19 mouse cellular contexts compared by ENCODE assay signal in the genomic region with DNA sequence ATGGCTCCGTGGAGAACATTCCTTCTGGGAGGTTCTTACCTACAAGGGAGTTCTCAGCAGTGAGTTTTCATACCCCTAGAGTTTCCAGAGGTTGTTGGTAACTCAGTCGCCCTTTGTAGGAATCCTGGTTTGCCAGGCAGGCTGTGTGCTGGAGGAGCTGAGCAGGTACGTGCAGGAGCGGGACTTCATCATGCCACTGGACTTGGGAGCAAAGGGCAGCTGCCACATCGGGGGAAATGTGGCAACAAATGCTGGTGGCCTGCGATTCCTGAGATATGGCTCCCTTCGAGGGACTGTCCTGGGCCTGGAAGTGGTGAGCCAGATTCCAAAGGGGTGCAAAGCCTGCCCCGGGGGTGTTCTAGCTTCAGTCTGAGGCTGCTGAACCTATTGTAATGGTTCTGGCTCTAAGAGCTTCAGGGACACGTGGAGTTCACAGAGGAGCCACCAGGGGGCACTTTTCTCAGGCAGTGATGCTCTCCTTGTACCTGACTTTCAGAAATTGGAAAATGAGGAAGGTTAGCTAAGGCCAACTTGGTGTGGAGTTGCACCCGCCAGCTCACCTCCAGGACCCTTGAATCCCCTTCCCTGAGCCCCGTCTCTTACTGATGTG. TPM values are rescaled to one million over a fixed set of nuclear protein-coding genes. Genes with fewer than 3 reads are reported as not detected.
DNase-seq lines count a peak whose midpoint lies in the region; ATAC-seq lines count a peak whose summit lies in the region.
"Not testable (repeated sequence)": the region's sequence is repeated elsewhere in the genome, so short reads cannot be mapped to it uniquely, and the experiment has no call there.
"Had no signal": no experiment of that assay in that cellular context is flagged by ENCODE, and none has a peak within 500 bp of the region (broad histone marks: within the 10 kb centered on the region; RNA-seq: fewer than 3 reads in every experiment).

No protein-coding gene starts in this region.

- not testable (repeated sequence) for H3K4me3 ChIP-seq in forebrain, embryonic 13.5 days; intestine, embryonic 16.5 days (ENCODE audit: low read length); liver, embryonic 11.5 days (ENCODE audit: low read depth, low read length); midbrain, embryonic 11.5 days (ENCODE audit: low read depth, low read length)

- peak; percentile 79 for ATAC-seq in activated CD4-positive, CD25-positive, alpha-beta regulatory T cell, adult 4 months
- 0 out of 2 replicates have a peak, but pooled peaks have one; percentile 36 for ATAC-seq in forebrain, embryonic 13.5 days
- ATAC-seq in hematopoietic stem cell, adult 5-6 weeks (replicated peaks in 1 of 2; ENCODE audit: insufficient read depth in 1 of 2, low FRiP score in 2 of 2, low TSS enrichment in 1 of 2, low read depth in 1 of 2, poor library complexity in 2 of 2, severe bottlenecking in 2 of 2), result peak; percentile 64 to 77
- ATAC-seq in intestine, embryonic 16.5 days, result peak; percentile 57
- peak; percentile 39; the same call in 1 of the 2 replicates for ATAC-seq in liver, embryonic 11.5 days (replicated peaks; ENCODE audit: low FRiP score)
- ATAC-seq in midbrain, embryonic 11.5 days (ENCODE audit: low FRiP score), result peak; percentile 29; the same call in 1 of the 2 replicates

- not testable (repeated sequence) for H3K27ac ChIP-seq in forebrain, embryonic 13.5 days; intestine, embryonic 16.5 days (ENCODE audit: low read length); liver, embryonic 11.5 days (ENCODE audit: low read depth, low read length); midbrain, embryonic 11.5 days (ENCODE audit: low read depth, low read length)

- not testable (repeated sequence) for H3K4me1 ChIP-seq in forebrain, embryonic 13.5 days; intestine, embryonic 16.5 days (ENCODE audit: control insufficient read depth, insufficient read depth, low read length); liver, embryonic 11.5 days (replicated peaks; ENCODE audit: control insufficient read depth, insufficient read depth, low read length); midbrain, embryonic 11.5 days (ENCODE audit: control insufficient read depth, insufficient read depth, low read length)

- not testable (repeated sequence) for DNase-seq in liver, embryonic 11.5 days (ENCODE audit: low spot score); midbrain, embryonic 11.5 days (ENCODE audit: low spot score, missing footprints)

- H3K9ac ChIP-seq in forebrain, embryonic 13.5 days; intestine, embryonic 16.5 days (ENCODE audit: low read depth, low read length); liver, embryonic 11.5 days (ENCODE audit: low read depth, low read length); midbrain, embryonic 11.5 days (ENCODE audit: low read length): not testable (repeated sequence)

- not testable (repeated sequence) for H3K27me3 ChIP-seq in forebrain, embryonic 13.5 days; intestine, embryonic 16.5 days (replicated peaks; ENCODE audit: control insufficient read depth, insufficient read depth, low read length); liver, embryonic 11.5 days (replicated peaks; ENCODE audit: control insufficient read depth, insufficient read depth, low read length); midbrain, embryonic 11.5 days (ENCODE audit: control insufficient read depth, insufficient read depth, low read length)

- not testable (repeated sequence) for H3K4me2 ChIP-seq in forebrain, embryonic 13.5 days; intestine, embryonic 16.5 days (ENCODE audit: low read depth, low read length); liver, embryonic 11.5 days; midbrain, embryonic 11.5 days

- H3K9me3 ChIP-seq in forebrain, embryonic 13.5 days (replicated peaks); intestine, embryonic 16.5 days (ENCODE audit: control insufficient read depth, low read length); liver, embryonic 11.5 days (ENCODE audit: control insufficient read depth, low read length); midbrain, embryonic 11.5 days (ENCODE audit: control insufficient read depth, low read length): not testable (repeated sequence)

- no CpG with 5 or more reads among the region's 11 CpGs for WGBS in forebrain, embryonic 13.5 days
- WGBS in intestine, embryonic 16.5 days, result no CpG with 5 or more reads among the region's 11 CpGs
- no CpG with 5 or more reads among the region's 11 CpGs for WGBS in liver, embryonic 11.5 days
- no CpG with 5 or more reads among the region's 11 CpGs for WGBS in midbrain, embryonic 11.5 days

- not testable (repeated sequence) for H3K36me3 ChIP-seq in forebrain, embryonic 13.5 days (ENCODE audit: poor library complexity, severe bottlenecking); intestine, embryonic 16.5 days (ENCODE audit: control insufficient read depth, insufficient read depth, low read length); liver, embryonic 11.5 days (ENCODE audit: control insufficient read depth, insufficient read depth, low read length); midbrain, embryonic 11.5 days (ENCODE audit: control insufficient read depth, insufficient read depth, low read length)

RNA-seq across cellular contexts. Expression of a gene that starts 9.0 kb away (rescaled TPM):
- under 1 TPM in 1 of 2 experiments, not detected in 1; 0.12 TPM for polyA plus RNA-seq in activated CD4-positive, CD25-positive, alpha-beta regulatory T cell, adult 4 months (2017; shearing (Covaris generic))
- 0.06 TPM in 1 of 2 replicates, not detected in the other for polyA plus RNA-seq in forebrain, embryonic 13.5 days (2015; fragmentation: Nextera tagmentation; extraction: Ambion mirVana)
- not detected in 2 replicates for total RNA-seq in hematopoietic stem cell, adult 5-6 weeks (2017)
- polyA plus RNA-seq in intestine, embryonic 16.5 days (2015; fragmentation: Nextera tagmentation; extraction: Ambion mirVana), result 0.06 and 0.27 TPM in 2 replicates
- not detected in 2 replicates for polyA plus RNA-seq in liver, embryonic 11.5 days (2014; fragmentation: Nextera tagmentation; extraction: Ambion mirVana)
- polyA plus RNA-seq in midbrain, embryonic 11.5 days (2014; fragmentation: Nextera tagmentation; extraction: Ambion mirVana), result not detected in 2 replicates
- total RNA-seq: gastrocnemius, adult 18-20 months; gastrocnemius, postnatal 25 days; liver, adult 2 months; midbrain, postnatal 0 days had no signal
- polyA plus RNA-seq: embryonic facial prominence, embryonic 12.5 days; forebrain, embryonic 11.5 days; heart, embryonic 11.5 days; intestine, embryonic 14.5 days; limb, embryonic 12.5 days; liver, adult 2 months; liver, embryonic 16.5 days; lung, embryonic 16.5 days; neural tube, embryonic 13.5 days had no signal

RNA-seq across cellular contexts. Expression of a gene that starts 48.0 kb away (rescaled TPM):
- polyA plus RNA-seq in activated CD4-positive, CD25-positive, alpha-beta regulatory T cell, adult 4 months (2017; shearing (Covaris generic)), result not detected
- polyA plus RNA-seq in forebrain, embryonic 13.5 days (2015; fragmentation: Nextera tagmentation; extraction: Ambion mirVana), result not detected in 2 replicates
- not detected in 2 replicates for total RNA-seq in hematopoietic stem cell, adult 5-6 weeks (2017)
- 0.12 and 0.13 TPM in 2 replicates for polyA plus RNA-seq in intestine, embryonic 16.5 days (2015; fragmentation: Nextera tagmentation; extraction: Ambion mirVana)
- not detected in 2 replicates for polyA plus RNA-seq in liver, embryonic 11.5 days (2014; fragmentation: Nextera tagmentation; extraction: Ambion mirVana)
- polyA plus RNA-seq in midbrain, embryonic 11.5 days (2014; fragmentation: Nextera tagmentation; extraction: Ambion mirVana), result not detected in 2 replicates
- total RNA-seq: gastrocnemius, adult 18-20 months; gastrocnemius, postnatal 25 days; midbrain, postnatal 0 days had no signal
- polyA plus RNA-seq: forebrain, embryonic 11.5 days; hindbrain, embryonic 14.5 days; liver, adult 2 months; liver, embryonic 16.5 days; midbrain, postnatal 0 days; neural tube, embryonic 13.5 days had no signal

Comparison
In these comparisons a context has a peak if more than half of its experiments do, and no peak if none do; other contexts are left out.
1. ATAC-seq: peak in every context shown above with its lines; median percentile 79 in activated CD4-positive, CD25-positive, alpha-beta regulatory T cell, adult 4 months; 70 in hematopoietic stem cell, adult 5-6 weeks; 57 in intestine, embryonic 16.5 days; 39 in liver, embryonic 11.5 days; 36 in forebrain, embryonic 13.5 days; 29 in midbrain, embryonic 11.5 days.